8 mouse cellular contexts compared by ENCODE assay signal in the genomic region with DNA sequence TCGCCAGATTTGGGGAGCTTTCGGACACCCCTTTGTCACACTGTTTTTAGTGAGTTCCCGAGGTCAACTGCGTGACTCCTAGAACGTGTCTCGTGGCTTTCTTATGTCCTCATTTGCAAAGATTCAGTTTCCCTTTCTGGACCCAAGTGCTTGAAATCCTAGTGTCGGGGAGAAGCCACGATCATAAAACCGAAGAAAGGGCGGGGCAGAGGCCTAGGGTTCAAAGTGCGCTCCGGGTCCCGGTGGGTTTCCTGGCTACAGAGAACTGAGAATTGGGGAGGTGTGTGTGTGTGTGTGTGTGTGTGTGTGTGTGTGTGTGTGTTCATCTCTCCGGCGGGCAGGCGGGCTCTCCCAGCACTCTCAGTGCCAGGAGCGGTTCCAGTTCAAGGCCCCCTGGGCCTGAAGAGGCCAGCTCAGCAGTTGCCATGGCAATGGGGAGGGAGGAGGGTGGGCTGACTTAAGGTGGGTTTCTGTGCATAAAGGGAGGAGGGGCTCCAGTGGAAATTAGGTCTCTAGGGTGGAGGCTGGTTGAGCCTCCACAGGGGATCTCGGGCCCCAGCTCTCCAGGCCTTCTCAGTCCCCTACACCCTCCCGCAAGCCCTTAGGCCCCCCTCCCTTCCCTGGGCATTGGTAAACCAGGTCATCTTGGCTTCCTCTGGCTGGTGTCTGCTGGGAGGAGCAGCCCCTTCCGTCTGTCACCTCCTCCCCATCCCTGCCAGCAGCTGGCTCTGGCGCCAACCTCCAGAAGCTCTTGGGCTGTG. TPM values are rescaled to one million over a fixed set of nuclear protein-coding genes. Genes with fewer than 3 reads are reported as not detected.
DNase-seq lines count a peak whose midpoint lies in the region; ATAC-seq and TF ChIP-seq lines count a peak whose summit lies in the region.

No protein-coding gene starts in this region.

- no peak for TF ChIP-seq POLR2A in liver, adult 2 months (IDR thresholded peaks at IDR 0.05; ENCODE audit: extremely low read depth, insufficient read depth, low read length)

- peak overlapping the region; percentile 75 for H3K4me3 ChIP-seq in liver, adult 2 months (ENCODE audit: insufficient read depth, low read depth, low read length)
- H3K4me3 ChIP-seq in forebrain, embryonic 16.5 days (replicated peaks; ENCODE audit: low read length): peak overlapping the region; percentile 61

- H3K27ac ChIP-seq in liver, adult 2 months (replicated peaks; ENCODE audit: insufficient read depth, low read depth, low read length): peak overlapping the region; percentile 54; the same call in 1 of the 2 replicates
- H3K27ac ChIP-seq in forebrain, embryonic 16.5 days (ENCODE audit: low read length): no peak overlapping the region

- peaks cover 2% of the 10 kb centered on the region for H3K4me1 ChIP-seq in liver, adult 2 months (ENCODE audit: control insufficient read depth, insufficient read depth, low read length)
- H3K4me1 ChIP-seq in forebrain, embryonic 16.5 days (replicated peaks; ENCODE audit: control insufficient read depth, insufficient read depth, low read length): peaks cover 19% of the 10 kb centered on the region

- H3K4me2 ChIP-seq in forebrain, embryonic 16.5 days (ENCODE audit: low read length): peak overlapping the region; percentile 89

- no peak for TF ChIP-seq CTCF in liver, adult 2 months (IDR thresholded peaks at IDR 0.05; ENCODE audit: low read depth, low read length)

- H3K9ac ChIP-seq in liver, adult 2 months (ENCODE audit: low read depth, low read length): peak overlapping the region; percentile 25; the same call in 1 of the 2 replicates
- H3K9ac ChIP-seq in forebrain, embryonic 16.5 days (replicated peaks; ENCODE audit: low read depth, low read length): no peak overlapping the region

- DNase-seq in liver, adult 2 months (ENCODE audit: extremely low read depth, low read depth, low spot score): peak; percentile 34
- no peak for DNase-seq in liver
- peak; percentile 57 for DNase-seq in cerebellum, adult 11 months
- peak; percentile 44 for DNase-seq in kidney, postnatal 14 days
- peak; percentile 30 to 62 for DNase-seq in monocyte, adult 2 months (ENCODE audit: low read depth in 1 of 2, low spot score in 2 of 2)
- DNase-seq in thymus, postnatal 4 days: peak; percentile 69
- DNase-seq in left cerebral cortex, adult 9 months (ENCODE audit: low spot score in 2 of 2): no peak

- H3K27me3 ChIP-seq in liver, adult 2 months (ENCODE audit: control insufficient read depth, insufficient read depth, low read length): 0 out of 2 replicates have a peak, but pooled peaks cover 6% of the 10 kb centered on the region
- H3K27me3 ChIP-seq in forebrain, embryonic 16.5 days (replicated peaks; ENCODE audit: control insufficient read depth, insufficient read depth, low read length): peaks cover 5% of the 10 kb centered on the region; the same call in 1 of the 2 replicates

- ATAC-seq in forebrain, embryonic 16.5 days: no peak

- H3K9me3 ChIP-seq in forebrain, embryonic 16.5 days (ENCODE audit: control insufficient read depth, low read length): no peaks in the 10 kb centered on the region

- no peaks in the 10 kb centered on the region for H3K79me2 ChIP-seq in liver, adult 2 months (ENCODE audit: control insufficient read depth, insufficient read depth, low read length)

- no peaks in the 10 kb centered on the region for H3K36me3 ChIP-seq in liver, adult 2 months (ENCODE audit: control insufficient read depth, insufficient read depth, low read length)
- no peaks in the 10 kb centered on the region for H3K36me3 ChIP-seq in forebrain, embryonic 16.5 days (ENCODE audit: control insufficient read depth, insufficient read depth)

- 35% methylated on average over 20 of the region's 21 CpGs for WGBS in liver, adult 2 months
- WGBS in forebrain, embryonic 16.5 days: 9% methylated on average over 21 of the region's 21 CpGs

RNA-seq across cellular contexts. Expression of gene Rasa4, which starts 1.4 kb away (rescaled TPM):
- total RNA-seq in liver, adult 2 months (2014; rRNA removed): 1.0 and 2.1 TPM in 2 replicates
- 0.70 and 2.0 TPM in 2 replicates for polyA plus RNA-seq in liver, adult 2 months (2012; rRNA removed)
- polyA plus RNA-seq in forebrain, embryonic 16.5 days (2015; fragmentation: Nextera tagmentation; extraction: Ambion mirVana): 5.9 and 9.1 TPM in 2 replicates

RNA-seq across cellular contexts. Expression of gene Upk3bl, which starts 30.8 kb away (rescaled TPM):
- not detected in 2 replicates for total RNA-seq in liver, adult 2 months (2014; rRNA removed)
- polyA plus RNA-seq in liver, adult 2 months (2012; rRNA removed): not detected in 2 replicates
- not detected in 2 replicates for polyA plus RNA-seq in forebrain, embryonic 16.5 days (2015; fragmentation: Nextera tagmentation; extraction: Ambion mirVana)

RNA-seq across cellular contexts. Expression of gene Polr2j, which starts 31.4 kb away (rescaled TPM):
- 46.1 and 52.4 TPM in 2 replicates for total RNA-seq in liver, adult 2 months (2014; rRNA removed)
- polyA plus RNA-seq in liver, adult 2 months (2012; rRNA removed): 34.3 and 36.1 TPM in 2 replicates
- 214 and 228 TPM in 2 replicates for polyA plus RNA-seq in forebrain, embryonic 16.5 days (2015; fragmentation: Nextera tagmentation; extraction: Ambion mirVana)

RNA-seq across cellular contexts. Expression of gene Upk3b, which starts 46.8 kb away (rescaled TPM):
- total RNA-seq in liver, adult 2 months (2014; rRNA removed): 0.34 and 0.55 TPM in 2 replicates
- 1.3 and 2.1 TPM in 2 replicates for polyA plus RNA-seq in liver, adult 2 months (2012; rRNA removed)
- polyA plus RNA-seq in forebrain, embryonic 16.5 days (2015; fragmentation: Nextera tagmentation; extraction: Ambion mirVana): not detected in 2 replicates

RNA-seq across cellular contexts. Expression of gene Lrwd1, which starts 50.8 kb away (rescaled TPM):
- total RNA-seq in liver, adult 2 months (2014; rRNA removed): 5.3 and 6.7 TPM in 2 replicates
- 9.9 and 14.9 TPM in 2 replicates for polyA plus RNA-seq in liver, adult 2 months (2012; rRNA removed)
- 32.1 and 32.7 TPM in 2 replicates for polyA plus RNA-seq in forebrain, embryonic 16.5 days (2015; fragmentation: Nextera tagmentation; extraction: Ambion mirVana)

Comparison
In these comparisons a context has a peak if more than half of its experiments do, and no peak if none do; other contexts are left out.
1. DNase-seq: peak in liver, adult 2 months (single experiment), cerebellum, adult 11 months (single experiment), kidney, postnatal 14 days (single experiment), monocyte, adult 2 months (2 of 2) and thymus, postnatal 4 days (single experiment); none in liver (single experiment) and left cerebral cortex, adult 9 months (0 of 2).